Mouse (Mus musculus) CH12.LX (cell line): ENCODE measurements at regions not wholly inside any gene's neighbourhood (a gene's known extent, or its start where the extent isn't known, plus 50 kb on each side); places are given as distances from the start of the nearest gene placed in this dataset.

Experiments
- DNase-seq: peaks from one replicate; pipeline ENCODE4 v3.0.0-alpha.2; 2013; ENCODE audit errors: extremely low read depth
- H3K27ac ChIP-seq: 2 replicates; pipeline ENCODE4 v1.5.1; 2012; ENCODE audit warnings: low read depth, mild to moderate bottlenecking, control low read depth, moderate library complexity; ENCODE audit not compliant: insufficient read depth
- H3K27me3 ChIP-seq: replicated peaks from 2 replicates; pipeline ENCODE3; 2012; ENCODE audit warnings: inconsistent platforms
- H3K36me3 ChIP-seq, 2 experiments: replicated peaks in 1 of 2; 2 replicates each; pipeline versions ENCODE3 to v1.6.1; 2012; ENCODE audit warnings: inconsistent platforms in 1 of 2, low read length in 1 of 2, mild to moderate bottlenecking in 1 of 2, mixed read lengths in 1 of 2, moderate library complexity in 1 of 2; ENCODE audit not compliant: control insufficient read depth in 1 of 2, insufficient read depth in 1 of 2
- H3K4me1 ChIP-seq, 2 experiments: 2 replicates each; pipeline ENCODE4 v1.6.1; 2012; ENCODE audit warnings: inconsistent platforms in 1 of 2, moderate library complexity in 1 of 2; ENCODE audit not compliant: insufficient read depth in 2 of 2, control insufficient read depth in 1 of 2
- H3K4me2 ChIP-seq: 2 replicates; pipeline ENCODE4 v1.6.1; 2012; ENCODE audit warnings: low read depth, mild to moderate bottlenecking, control low read depth; ENCODE audit not compliant: poor library complexity, insufficient read depth, severe bottlenecking
- H3K4me3 ChIP-seq, 3 experiments: fragments of 150-350 bp in 1 of 3; sonication (generic) in 1 of 3; replicated peaks in 1 of 3; 2 replicates each; pipeline versions ENCODE3 to v1.5.1; 2011 to 2012; ENCODE audit warnings: low read depth in 2 of 3, low read length in 2 of 3, mild to moderate bottlenecking in 2 of 3, moderate library complexity in 2 of 3, control low read depth in 1 of 3, improper control_type of control experiment in 1 of 3, inconsistent platforms in 1 of 3, mixed read lengths in 1 of 3; ENCODE audit not compliant: poor library complexity in 1 of 3
- H3K79me2 ChIP-seq: replicated peaks from 2 replicates; pipeline ENCODE4 v1.6.1; 2012; ENCODE audit warnings: mild to moderate bottlenecking, moderate library complexity; ENCODE audit not compliant: control insufficient read depth, poor library complexity, insufficient read depth, severe bottlenecking; ENCODE audit errors: extremely low read depth
- H3K9ac ChIP-seq: 2 replicates; pipeline ENCODE4 v1.6.1; 2012; ENCODE audit warnings: low read depth, mild to moderate bottlenecking, control low read depth, moderate library complexity; ENCODE audit not compliant: insufficient read depth
- H3K9me3 ChIP-seq: replicated peaks from 2 replicates; pipeline ENCODE3; 2012; ENCODE audit warnings: low read length, inconsistent platforms, mixed read lengths
- MAX ChIP-seq: IDR thresholded peaks from 2 replicates; pipeline ENCODE4 v1.6.1; 2011; ENCODE audit warnings: low read length, improper control_type of control experiment
- ZC3H11A ChIP-seq: IDR thresholded peaks from 2 replicates; pipeline ENCODE4 v1.6.1; 2012; ENCODE audit warnings: low read depth, mild to moderate bottlenecking, inconsistent platforms, low read length, improper control_type of control experiment
- ZKSCAN1 ChIP-seq: IDR thresholded peaks from 2 replicates; pipeline ENCODE4 v1.6.1; 2012; ENCODE audit warnings: low read depth, inconsistent platforms, low read length, improper control_type of control experiment, borderline replicate concordance
- dilution Hi-C: fragments of 300-500 bp; cut with MboI; formaldehyde crosslinking; loops from 2 replicates; pipeline ENCODE4 v1.14.3; 2020; ENCODE audit warnings: low sequenced_read_pairs; ENCODE audit not compliant: extremely low pct_unique_long_range_greater_than_20kb, extremely low pct_ligation_motif_present
- in situ Hi-C: fragments of 300-500 bp; cut with MboI; formaldehyde crosslinking; loops from 3 replicates; pipeline ENCODE4 v1.14.3; 2019; ENCODE audit warnings: low sequenced_read_pairs, low pct_ligation_motif_present, low pct_unique_long_range_greater_than_20kb, mixed read lengths

- Histone ChIP-seq H3K9me3 (no peaks in the 10 kb centered on the region), H3K4me2 (no peak overlapping the region), H3K9ac (no peak overlapping the region), H3K79me2 (no peaks in the 10 kb centered on the region), H3K36me3 (no peaks in the 10 kb centered on the region), H3K27ac (no peak overlapping the region), H3K27me3 (no peaks in the 10 kb centered on the region), H3K4me3 (no peak overlapping the region), H3K4me1 (no peaks in the 10 kb centered on the region)
- dilution Hi-C loops, result no loop called here
- no peak for DNase-seq
- TF ChIP-seq ZKSCAN1 (no peak), MAX (no peak), ZC3H11A (no peak)
- in situ Hi-C loops, result no loop called here
Measured at GRCm38 (mm10) chr1:43877704-43878103, 50.1 kb upstream of the Uxs1 start.
